Mouse (Mus musculus): ENCODE results near the gene Acer2.

- TF ChIP-seq TAL1 (IDR thresholded peaks at IDR 0.05; ENCODE audit: low read length) (no peak), GATA1 (IDR thresholded peaks at IDR 0.05; ENCODE audit: low read length) (no peak)
Measured at GRCm38 (mm10) chr4:86871988-86872387, 2.2 kb upstream of the Acer2 start.
